Mouse (Mus musculus) cerebellum, postnatal 10 days (tissue): ENCODE results near the gene Cdr1.

Source experiments
- DNase-seq, 2 experiments: peaks; one replicate each; pipeline ENCODE4 v3.0.0; 2021; ENCODE audit warnings: mixed read lengths in 2 of 2

Gene Cdr1

GRCm38 (mm10) chrX:61185458-61185857 is at the start of gene Cdr1:
Gene Cdr1 (minus strand): TSS chrX:61185558.
- DNase-seq = no peak

GRCm38 (mm10) chrX:61185869-61186268 is 511 bp upstream of the Cdr1 start:
- DNase-seq = no peak

- peak; percentile 53 to 61 for DNase-seq
These were observed 18.8 kb downstream of the Cdr1 start for GRCm38 (mm10) chrX:61166519-61166918.

- peak; percentile 4 to 30 for DNase-seq
These were observed 24.1 kb downstream of the Cdr1 start for GRCm38 (mm10) chrX:61161249-61161648.

GRCm38 (mm10) chrX:61154657-61155256 is 30.6 kb downstream of the Cdr1 start:
- DNase-seq = peak in 1 of 2 experiments; percentile 7

- DNase-seq = no peak
These were observed 31.1 kb downstream of the Cdr1 start for GRCm38 (mm10) chrX:61154246-61154645.

- DNase-seq = no peak
These were observed 38.8 kb downstream of the Cdr1 start for GRCm38 (mm10) chrX:61146569-61146968.

- DNase-seq = no peak
These were observed 39.9 kb downstream of the Cdr1 start for GRCm38 (mm10) chrX:61145416-61145815.

- DNase-seq = no peak
These were observed 50.8 kb downstream of the Cdr1 start for GRCm38 (mm10) chrX:61134592-61134991.
